Mouse (Mus musculus) thymus, adult 2 months (tissue): ENCODE measurements around the gene Mycl.
"Not testable (repeated sequence)": the region's sequence is repeated elsewhere in the genome, so short reads cannot be mapped to it uniquely, and the experiment has no call there.

Source experiments
- CTCF ChIP-seq: fragments of 200-500 bp; IDR thresholded peaks from 2 replicates; pipeline ENCODE4 v1.5.1; 2012; ENCODE audit warnings: mild to moderate bottlenecking, control low read depth, low read length, moderate library complexity, borderline replicate concordance; ENCODE audit not compliant: control insufficient read depth, poor library complexity, insufficient read depth; ENCODE audit errors: extremely low read depth
- POLR2A ChIP-seq: fragments of 200-500 bp; IDR thresholded peaks from 2 replicates; pipeline ENCODE4 v1.6.1; 2012; ENCODE audit warnings: mild to moderate bottlenecking, low read length, control low read depth, moderate library complexity; ENCODE audit not compliant: control insufficient read depth, poor library complexity, insufficient read depth; ENCODE audit errors: extremely low read depth

GRCm38 (mm10) chr4:123012501-123012900 is 17.0 kb downstream of the Mycl start:
- TF ChIP-seq CTCF, POLR2A: not testable (repeated sequence)
